Mouse (Mus musculus) forebrain, embryonic 16.5 days (tissue): ENCODE results near the gene Tcf19. TPM values are rescaled to one million over a fixed set of nuclear protein-coding genes. Genes with fewer than 3 reads are reported as not detected.
A peak's percentile ranks its signal among the peaks of the same experiment; 100 is the strongest.

Source experiments
- ATAC-seq: fragments of 200-750 bp; cut with Nextera tagmentation; 2 replicates; pipeline ENCODE4 v1.8.0; 2017; ENCODE audit warnings: mild to moderate bottlenecking, moderate library complexity
- H3K27ac ChIP-seq: fragments of 300-500 bp; sonication (generic); 2 replicates; pipeline ENCODE4 v1.5.1; 2014; ENCODE audit warnings: low read length, control low read depth
- H3K27me3 ChIP-seq: fragments of 300-500 bp; sonication (generic); replicated peaks from 2 replicates; pipeline ENCODE4 v1.6.1; 2014; ENCODE audit warnings: low read length; ENCODE audit not compliant: control insufficient read depth, insufficient read depth
- H3K36me3 ChIP-seq: fragments of 300-500 bp; sonication (generic); 2 replicates; pipeline ENCODE4 v1.6.1; 2014; ENCODE audit not compliant: control insufficient read depth, insufficient read depth
- H3K4me1 ChIP-seq: fragments of 300-500 bp; sonication (generic); replicated peaks from 2 replicates; pipeline ENCODE4 v1.6.1; 2014; ENCODE audit warnings: low read length; ENCODE audit not compliant: control insufficient read depth, insufficient read depth
- H3K4me2 ChIP-seq: fragments of 300-500 bp; sonication (generic); 2 replicates; pipeline ENCODE4 v1.6.1; 2014; ENCODE audit warnings: mild to moderate bottlenecking, low read length, control low read depth
- H3K4me3 ChIP-seq: fragments of 300-500 bp; sonication (generic); replicated peaks from 2 replicates; pipeline ENCODE4 v1.5.1; 2014; ENCODE audit warnings: mild to moderate bottlenecking, low read length, control low read depth
- H3K9ac ChIP-seq: fragments of 300-500 bp; sonication (generic); replicated peaks from 2 replicates; pipeline ENCODE4 v1.6.1; 2014; ENCODE audit warnings: low read depth, low read length, control low read depth
- H3K9me3 ChIP-seq: fragments of 300-500 bp; sonication (generic); 2 replicates; pipeline ENCODE4 v1.6.1; 2016; ENCODE audit warnings: low read length; ENCODE audit not compliant: control insufficient read depth
- WGBS: fragments of 180-500 bp; shearing (Covaris S2); extraction: QIAGEN DNeasy Blood & Tissue Kit; methylation state at CpG from one replicate; pipeline ENCODE4 v1.1.7; 2014; 5-methylcytosine and 5-hydroxymethylcytosine counted together
- polyA plus RNA-seq: library from polyadenylated mRNA; unstranded; fragments of >200 nt; fragmentation: Nextera tagmentation; extraction: Ambion mirVana; gene quantifications from 2 replicates; pipeline ENCODE4 v1.2.1, GENCODE M21; 2015

The Tcf19 gene
- polyA plus RNA-seq: 31.8 and 34.2 TPM in 2 replicates

DNA sequence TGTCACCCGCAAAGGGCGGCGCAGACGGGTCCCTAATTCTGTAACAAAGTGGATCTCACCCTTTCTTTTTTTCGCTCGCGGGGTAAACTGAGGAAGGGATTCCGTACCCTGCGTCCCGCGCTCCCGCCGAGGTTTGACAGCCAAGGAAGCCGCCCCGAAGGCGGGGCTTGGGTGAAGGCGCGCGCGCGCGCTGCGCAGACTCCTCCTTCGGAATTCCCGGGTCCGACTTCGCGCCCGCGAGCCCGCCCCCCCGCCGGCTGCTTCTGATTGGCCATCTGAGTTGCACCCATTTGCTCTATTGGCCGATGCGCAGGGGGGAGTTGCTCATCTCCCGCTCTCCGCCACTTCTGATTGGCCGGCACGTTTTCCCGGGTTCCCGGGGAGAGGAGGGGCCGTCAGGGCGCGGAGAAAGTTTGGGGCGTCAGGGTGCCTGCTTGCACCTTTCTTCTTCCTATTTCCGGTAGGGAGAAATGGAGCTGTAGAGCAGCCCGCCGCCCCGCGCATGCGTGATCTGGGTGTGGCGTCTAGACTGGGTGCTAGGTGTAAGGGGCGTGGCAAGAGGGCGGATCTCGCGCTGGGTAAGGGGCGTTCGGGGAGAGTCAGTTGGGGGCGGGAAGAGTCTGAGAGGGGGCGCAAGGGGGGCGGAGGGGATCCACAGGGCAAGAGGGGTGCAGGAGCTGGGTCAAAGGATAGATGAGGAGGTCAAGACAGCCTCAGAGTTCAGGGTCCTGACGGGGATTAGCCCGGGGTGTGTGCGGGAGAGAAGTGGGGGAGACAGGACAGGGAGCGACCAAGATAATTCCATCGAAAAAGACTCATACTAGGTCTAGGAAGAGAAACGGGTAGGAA, at the start of gene Tcf19, which contains the start of gene Cchcr1:
TSS of gene Tcf19 (minus strand) at position 173 of the 849 bp plus-strand sequence.
TSS of gene Cchcr1 (plus strand) at position 449 of the 849 bp plus-strand sequence.
- Histone ChIP-seq H3K4me2 (peak within 1 kb of the TSS; percentile 90), H3K27me3 (no peaks in the 10 kb centered on the region), H3K9ac (peak within 1 kb of the TSS; percentile 55), H3K36me3 (no peaks in the 10 kb centered on the region), H3K4me1 (peaks cover 17% of the 10 kb centered on the region), H3K27ac (no peak within 1 kb of the TSS), H3K9me3 (no peaks in the 10 kb centered on the region), H3K4me3 (peak within 1 kb of the TSS; percentile 71)
- ATAC-seq: peak; percentile 98
- WGBS: 1% methylated on average over 59 of the region's 67 CpGs

DNA sequence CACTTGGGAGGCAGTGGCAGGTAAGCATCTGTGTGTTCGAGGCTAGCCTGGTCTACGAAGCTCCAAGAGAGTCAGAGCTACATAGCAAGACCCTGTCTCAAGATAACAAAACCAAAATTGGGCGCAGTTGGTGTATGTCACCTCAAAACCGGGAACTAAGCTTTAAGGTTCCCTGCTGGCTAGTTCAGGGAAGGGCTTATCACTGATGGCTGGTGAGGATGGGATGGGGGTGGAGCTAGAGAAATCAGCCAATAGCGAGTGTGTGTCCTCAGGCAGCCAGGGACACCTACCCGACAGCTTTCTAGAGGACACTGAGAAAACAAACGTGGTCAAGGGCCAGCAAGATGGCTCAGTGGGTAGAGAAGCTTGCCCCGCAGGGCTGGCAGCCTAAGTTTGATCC, 41.6 kb upstream of the Tcf19 start:
- 57% methylated on average over 8 of the region's 8 CpGs for WGBS
- H3K4me3 ChIP-seq: no peak overlapping the region
- no peak for ATAC-seq
- no peak overlapping the region for H3K9ac ChIP-seq
- no peak overlapping the region for H3K27ac ChIP-seq
- no peak overlapping the region for H3K4me2 ChIP-seq
- H3K27me3 ChIP-seq: no peaks in the 10 kb centered on the region
- H3K4me1 ChIP-seq: no peaks in the 10 kb centered on the region
- no peaks in the 10 kb centered on the region for H3K36me3 ChIP-seq
- no peaks in the 10 kb centered on the region for H3K9me3 ChIP-seq

DNA sequence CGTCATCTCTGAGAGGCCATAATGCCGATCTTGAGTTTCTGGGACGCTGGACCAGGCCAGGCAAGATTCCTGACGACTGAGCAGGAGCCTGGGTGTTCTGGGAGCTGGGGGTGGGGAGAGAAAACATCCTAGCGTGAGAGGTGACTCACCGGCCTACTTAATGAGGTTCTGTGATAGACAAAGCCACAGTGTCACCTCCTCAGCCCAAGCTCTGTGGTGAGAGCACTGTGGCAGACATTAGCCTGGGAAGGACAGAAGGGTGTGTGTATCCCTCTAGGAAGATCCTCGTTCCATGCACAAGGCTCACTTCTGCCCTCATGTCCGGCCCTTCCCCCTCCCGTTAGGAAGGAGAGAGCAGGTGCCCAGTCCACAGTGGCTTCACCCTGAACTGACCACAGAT, 40.7 kb upstream of the Tcf19 start:
- H3K4me1 ChIP-seq: no peaks in the 10 kb centered on the region
- no peaks in the 10 kb centered on the region for H3K9me3 ChIP-seq
- no peak overlapping the region for H3K9ac ChIP-seq
- no peak overlapping the region for H3K4me2 ChIP-seq
- no peak for ATAC-seq
- WGBS: 82% methylated on average over 9 of the region's 9 CpGs
- H3K36me3 ChIP-seq: no peaks in the 10 kb centered on the region
- no peak overlapping the region for H3K27ac ChIP-seq
- no peaks in the 10 kb centered on the region for H3K27me3 ChIP-seq
- H3K4me3 ChIP-seq: no peak overlapping the region

GRCm38 (mm10) chr17:35556812-35557211, 40.2 kb upstream of the Tcf19 start:
- Histone ChIP-seq H3K27me3 (no peaks in the 10 kb centered on the region), H3K9me3 (no peaks in the 10 kb centered on the region), H3K4me2 (no peak overlapping the region), H3K4me3 (no peak overlapping the region), H3K27ac (no peak overlapping the region), H3K9ac (no peak overlapping the region), H3K36me3 (no peaks in the 10 kb centered on the region), H3K4me1 (no peaks in the 10 kb centered on the region)
- no peak for ATAC-seq
- 22% methylated on average over 5 of the region's 5 CpGs for WGBS

- no peak for ATAC-seq
- Histone ChIP-seq H3K4me2 (no peak overlapping the region), H3K27me3 (no peaks in the 10 kb centered on the region), H3K4me1 (no peaks in the 10 kb centered on the region), H3K27ac (no peak overlapping the region), H3K4me3 (no peak overlapping the region), H3K36me3 (no peaks in the 10 kb centered on the region), H3K9me3 (no peaks in the 10 kb centered on the region), H3K9ac (no peak overlapping the region)
- 92% methylated on average over 13 of the region's 13 CpGs for WGBS
These were observed 39.7 kb upstream of the Tcf19 start for GRCm38 (mm10) chr17:35556186-35556765.

- H3K27me3 ChIP-seq: no peaks in the 10 kb centered on the region
- H3K4me3 ChIP-seq: no peak overlapping the region
- no peaks in the 10 kb centered on the region for H3K9me3 ChIP-seq
- no peak overlapping the region for H3K27ac ChIP-seq
- H3K36me3 ChIP-seq: no peaks in the 10 kb centered on the region
- no peak overlapping the region for H3K4me2 ChIP-seq
- peaks cover 3% of the 10 kb centered on the region for H3K4me1 ChIP-seq
- no peak overlapping the region for H3K9ac ChIP-seq
- ATAC-seq: no peak
- 95% methylated on average over 18 of the region's 18 CpGs for WGBS
These were observed 38.3 kb upstream of the Tcf19 start for GRCm38 (mm10) chr17:35554761-35555397.

DNA sequence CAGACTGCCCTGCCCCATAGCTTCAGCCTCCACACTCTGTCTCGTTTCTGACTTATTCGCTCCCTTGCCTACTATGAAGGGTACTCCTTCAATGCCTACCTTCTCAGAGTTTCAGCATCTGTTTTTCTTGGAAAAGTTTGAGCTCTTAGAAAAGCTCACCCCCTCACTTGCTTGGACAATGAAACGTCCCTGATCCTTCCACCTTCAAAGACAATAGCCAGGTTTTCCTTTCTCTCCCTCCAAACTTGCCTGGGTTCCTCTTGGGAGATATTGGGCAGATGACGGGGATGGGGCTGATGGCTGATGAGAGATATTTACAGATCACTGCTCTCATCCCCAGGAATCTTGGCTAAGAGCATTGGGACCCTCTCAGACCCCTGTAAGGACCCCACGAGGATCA, 37.7 kb upstream of the Tcf19 start:
- H3K27ac ChIP-seq: no peak overlapping the region
- no peak overlapping the region for H3K9ac ChIP-seq
- no peaks in the 10 kb centered on the region for H3K27me3 ChIP-seq
- ATAC-seq: no peak
- no peaks in the 10 kb centered on the region for H3K36me3 ChIP-seq
- WGBS: 77% methylated on average over 5 of the region's 5 CpGs
- no peak overlapping the region for H3K4me2 ChIP-seq
- H3K9me3 ChIP-seq: no peaks in the 10 kb centered on the region
- H3K4me1 ChIP-seq: peaks cover 8% of the 10 kb centered on the region
- no peak overlapping the region for H3K4me3 ChIP-seq

GRCm38 (mm10) chr17:35551881-35552414, 35.3 kb upstream of the Tcf19 start, which contains the start of gene Cdsn:
TSS of gene Cdsn (plus strand) at chr17:35552128.
- Histone ChIP-seq H3K36me3 (no peaks in the 10 kb centered on the region), H3K27me3 (no peaks in the 10 kb centered on the region), H3K4me3 (no peak within 1 kb of the TSS), H3K4me1 (peaks cover 10% of the 10 kb centered on the region), H3K27ac (no peak within 1 kb of the TSS), H3K9ac (no peak within 1 kb of the TSS), H3K9me3 (no peaks in the 10 kb centered on the region), H3K4me2 (no peak within 1 kb of the TSS)
- no peak for ATAC-seq
- 76% methylated on average over 10 of the region's 10 CpGs for WGBS

DNA sequence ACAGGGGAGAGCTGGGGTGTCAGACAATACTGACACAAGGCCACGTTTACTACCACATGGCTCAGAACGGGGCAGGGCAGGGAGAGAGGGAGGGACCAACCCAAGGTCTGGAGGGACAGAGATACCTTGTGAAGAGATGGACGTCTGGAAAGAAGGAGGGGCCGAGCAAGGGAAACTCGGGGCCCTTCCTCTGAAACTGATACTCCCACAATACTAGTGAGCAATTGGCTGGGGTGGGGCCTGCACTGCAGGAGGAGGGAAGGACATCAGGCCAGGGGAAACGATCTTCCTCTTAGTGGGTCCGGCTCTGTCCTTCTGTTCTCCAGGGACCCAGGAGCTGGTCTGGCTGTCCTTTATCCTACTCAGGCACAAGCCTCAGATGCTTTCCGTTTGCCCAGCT, 34.2 kb upstream of the Tcf19 start:
- H3K9ac ChIP-seq: no peak overlapping the region
- no peak overlapping the region for H3K4me2 ChIP-seq
- whole genome bisulfite sequencing: 64% methylated on average over 8 of the region's 8 CpGs
- H3K36me3 ChIP-seq: no peaks in the 10 kb centered on the region
- H3K27ac ChIP-seq: no peak overlapping the region
- ATAC-seq: no peak
- no peaks in the 10 kb centered on the region for H3K9me3 ChIP-seq
- no peak overlapping the region for H3K4me3 ChIP-seq
- H3K4me1 ChIP-seq: peaks cover 10% of the 10 kb centered on the region
- H3K27me3 ChIP-seq: no peaks in the 10 kb centered on the region
